Mouse (Mus musculus) frontal cortex, postnatal 10 days (tissue): ENCODE results near the gene Grm1.

ENCODE experiments used
- DNase-seq, 2 experiments: peaks; one replicate each; pipeline ENCODE4 v3.0.0; 2022; ENCODE audit warnings: low spot score in 2 of 2, mixed read lengths in 1 of 2

Gene Grm1

DNA sequence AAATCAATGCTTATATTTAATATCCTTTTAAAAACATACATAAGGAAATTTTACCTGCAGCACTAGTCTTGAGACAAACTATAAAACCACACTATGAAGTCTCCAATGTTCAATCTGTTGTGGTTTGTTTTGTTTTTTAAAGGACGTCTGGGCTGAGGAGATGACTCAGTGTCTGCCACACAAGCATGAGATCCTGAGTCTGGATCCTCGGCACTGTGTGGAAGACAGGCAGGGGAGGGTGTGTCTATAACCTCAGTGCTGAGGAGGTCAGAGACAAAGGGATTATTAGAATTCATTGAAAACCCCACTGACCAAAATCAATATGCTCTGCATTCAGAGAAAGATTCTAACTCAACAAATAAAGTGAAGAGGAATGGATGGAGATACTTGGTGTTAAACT is 110.8 kb downstream of the Grm1 start:
- DNase-seq = no peak

- DNase-seq = no peak
These were observed 117.5 kb downstream of the Grm1 start for GRCm38 (mm10) chr10:10964490-10965150.

DNA sequence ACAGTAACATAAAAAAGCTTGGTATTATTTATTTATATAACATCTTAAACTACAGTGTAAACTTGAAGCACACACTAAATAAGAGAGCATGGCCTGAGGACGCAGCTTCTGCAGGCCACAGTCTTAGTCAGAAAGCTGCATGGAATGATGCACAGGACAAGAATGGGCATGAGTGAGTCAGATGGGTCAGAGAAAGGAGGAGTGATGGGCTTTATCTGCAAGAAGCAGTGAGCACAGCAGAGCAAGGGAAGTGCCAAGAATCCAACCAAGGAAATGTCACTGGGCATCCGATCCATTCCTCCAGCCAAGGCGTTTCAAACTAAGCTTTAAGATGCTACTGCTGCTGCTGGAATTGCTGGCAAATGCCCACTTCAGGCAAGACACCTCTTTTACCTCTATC is 131.6 kb downstream of the Grm1 start:
- DNase-seq = no peak

- no peak for DNase-seq
These were observed 133.0 kb downstream of the Grm1 start for GRCm38 (mm10) chr10:10949172-10949571.

GRCm38 (mm10) chr10:10947531-10947930 is 134.6 kb downstream of the Grm1 start:
- DNase-seq = no peak

GRCm38 (mm10) chr10:10944003-10944402 is 138.2 kb downstream of the Grm1 start:
- DNase-seq = no peak

GRCm38 (mm10) chr10:10942248-10942647 is 139.9 kb downstream of the Grm1 start:
- DNase-seq = no peak

DNA sequence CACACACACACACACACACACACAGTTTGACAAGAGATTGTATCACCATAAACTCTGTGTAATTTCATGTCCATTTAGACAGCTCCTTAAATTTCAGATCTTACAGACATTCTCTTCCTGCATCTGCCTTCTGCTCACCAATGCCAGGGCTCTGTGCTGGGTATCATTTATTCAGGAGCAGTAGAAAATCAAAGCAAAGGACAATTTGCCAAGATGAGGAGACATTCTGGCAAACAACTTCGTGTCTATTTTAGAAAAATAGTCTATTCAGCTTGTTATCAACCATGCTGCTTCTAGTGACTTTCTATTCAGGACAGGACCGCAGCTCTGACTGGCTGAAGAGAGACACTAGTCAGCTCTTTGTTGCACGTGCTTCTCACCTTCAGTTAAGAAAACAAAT is 146.3 kb downstream of the Grm1 start:
- no peak for DNase-seq

GRCm38 (mm10) chr10:10929672-10930071 is 152.5 kb downstream of the Grm1 start:
- no peak for DNase-seq

- DNase-seq = no peak
These were observed 153.3 kb downstream of the Grm1 start for GRCm38 (mm10) chr10:10928798-10929366.

GRCm38 (mm10) chr10:10917857-10918399 is 164.2 kb downstream of the Grm1 start:
- DNase-seq = no peak

GRCm38 (mm10) chr10:10913621-10914020 is 168.5 kb downstream of the Grm1 start:
- DNase-seq = no peak

GRCm38 (mm10) chr10:10890221-10890620 is 191.9 kb downstream of the Grm1 start:
- no peak for DNase-seq

DNA sequence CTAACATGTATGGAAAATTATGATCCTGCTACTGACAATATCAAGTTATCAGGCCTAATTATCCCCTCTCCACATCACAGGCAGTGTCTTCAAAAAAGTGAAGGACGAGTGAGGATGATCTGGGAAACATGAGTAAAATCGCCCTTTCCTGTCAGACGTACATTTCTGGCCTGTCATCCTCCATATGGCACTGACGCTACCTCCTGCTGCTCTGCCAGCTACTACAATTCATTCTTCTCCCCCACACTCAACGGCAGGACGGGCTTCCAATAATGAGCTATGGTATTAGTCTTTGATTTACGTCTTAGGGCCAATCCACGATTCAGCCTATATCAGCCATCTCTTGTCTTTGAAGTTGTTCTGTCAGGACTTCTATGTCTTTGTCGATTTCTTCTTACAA is 193.6 kb downstream of the Grm1 start:
- no peak for DNase-seq

DNA sequence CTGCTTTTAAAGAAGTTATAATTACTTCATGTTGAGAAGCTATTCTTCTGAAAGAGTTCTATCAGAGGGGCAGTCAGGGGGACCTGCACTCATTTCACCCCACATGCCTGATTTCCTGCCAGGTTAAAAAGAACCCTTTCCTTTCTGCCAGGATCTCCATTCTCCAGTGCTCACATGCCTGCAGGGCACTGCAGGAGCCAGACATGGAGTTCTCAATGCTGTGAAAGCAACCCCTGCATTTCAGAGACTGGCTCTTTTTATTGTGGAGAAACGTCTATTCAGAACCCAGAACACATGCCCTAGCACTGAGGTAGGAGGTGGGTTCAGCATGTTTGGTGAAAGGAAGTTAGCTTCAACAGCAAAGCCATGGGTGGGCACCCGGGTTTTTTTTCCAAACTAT is 197.2 kb downstream of the Grm1 start:
- no peak for DNase-seq

DNA sequence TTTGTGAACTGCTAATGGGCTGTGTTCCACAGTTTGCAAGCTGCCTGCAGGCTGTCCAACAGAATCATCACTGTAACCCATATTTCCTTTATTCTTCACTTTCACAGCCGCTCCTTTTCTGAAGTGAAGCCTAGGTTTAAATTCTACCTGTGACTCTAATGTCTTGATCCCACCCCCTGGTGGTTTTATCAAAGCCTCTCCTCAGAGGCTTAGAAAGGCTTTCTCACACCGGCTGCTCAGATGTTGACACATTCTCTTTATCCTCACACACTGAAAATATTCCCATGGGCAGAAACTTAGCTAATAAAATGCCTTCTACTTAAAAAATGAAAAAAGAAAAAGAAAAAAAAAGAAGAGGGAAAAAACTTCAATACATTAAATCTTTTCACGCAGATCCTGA is 210.0 kb downstream of the Grm1 start:
- DNase-seq = no peak

GRCm38 (mm10) chr10:10870271-10870670 is 211.9 kb downstream of the Grm1 start:
- no peak for DNase-seq

DNA sequence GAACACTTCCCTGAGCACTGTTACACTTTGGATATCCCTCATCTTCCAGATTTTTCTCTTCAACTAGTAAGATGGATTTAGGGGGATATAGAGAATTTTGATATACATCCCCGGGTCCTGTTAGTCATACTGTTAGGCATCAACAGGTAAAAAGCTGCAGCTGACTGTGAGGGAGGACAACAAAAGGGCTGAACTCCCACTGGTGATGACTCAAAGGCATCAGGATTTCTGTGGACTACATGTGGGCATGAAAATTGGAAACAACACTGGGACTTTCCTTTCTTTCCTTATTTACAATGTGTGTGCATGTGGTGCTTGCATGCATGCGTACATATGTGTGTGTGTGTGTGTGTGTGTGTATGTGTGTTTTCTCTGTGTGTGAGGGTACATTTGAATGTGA is 215.9 kb downstream of the Grm1 start:
- no peak for DNase-seq

GRCm38 (mm10) chr10:10864759-10865158 is 217.4 kb downstream of the Grm1 start:
- no peak for DNase-seq

GRCm38 (mm10) chr10:10847376-10848286 is 234.5 kb downstream of the Grm1 start:
- DNase-seq = no peak

DNA sequence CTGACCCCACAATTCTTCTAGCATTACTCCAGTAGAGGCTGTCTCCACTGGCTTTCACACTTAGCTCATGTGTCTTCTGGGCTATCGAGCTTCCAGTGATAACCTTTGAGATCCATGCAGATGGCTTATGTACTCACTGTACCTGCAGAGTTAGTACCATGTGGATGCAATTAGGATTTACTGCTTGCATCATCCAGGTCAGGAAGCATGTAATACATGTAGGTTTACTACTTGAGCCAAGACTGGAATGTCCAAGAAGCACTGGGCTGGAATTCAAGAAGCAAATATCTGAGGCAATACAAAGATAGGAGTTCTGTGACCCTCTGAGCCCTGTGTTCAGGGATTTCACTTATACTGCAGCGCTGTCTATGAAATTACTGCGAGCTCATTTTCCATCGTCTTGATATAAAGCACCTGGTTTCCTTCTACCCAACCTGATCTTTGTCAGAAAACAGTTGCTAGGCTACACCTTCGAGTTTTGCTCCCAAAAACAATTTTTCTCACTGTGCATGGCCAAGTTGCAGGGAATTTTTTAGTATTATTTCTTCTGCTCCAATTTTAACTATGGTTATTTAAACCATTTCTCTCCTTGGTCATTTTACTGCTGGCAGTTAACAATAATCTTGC is 237.0 kb downstream of the Grm1 start:
- DNase-seq = no peak

DNA sequence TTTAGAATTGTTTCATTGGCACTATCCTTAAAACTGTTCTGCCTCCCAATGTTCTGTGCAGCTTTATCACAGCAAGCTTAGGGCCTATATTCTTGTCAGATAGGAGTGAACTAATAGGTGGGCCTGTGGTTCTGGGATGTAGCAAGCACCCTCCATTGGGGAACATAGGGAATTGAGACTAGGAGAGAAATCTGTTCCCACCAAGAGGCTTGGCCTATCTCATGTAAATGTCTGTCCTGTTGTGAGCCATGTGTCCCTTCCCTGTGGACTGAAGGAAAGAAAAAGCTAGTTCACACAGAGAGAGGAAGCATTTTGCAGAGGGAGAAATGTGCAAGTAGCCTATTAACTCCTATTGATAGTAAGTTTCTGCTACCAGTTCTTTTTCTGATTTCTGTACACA is 246.8 kb downstream of the Grm1 start:
- DNase-seq = no peak
